Mouse (Mus musculus) frontal cortex, postnatal 10 days (tissue): ENCODE results near the gene Ubr1.
A peak's percentile ranks its signal among the peaks of the same experiment; 100 is the strongest.
"Not testable (repeated sequence)": the region's sequence is repeated elsewhere in the genome, so short reads cannot be mapped to it uniquely, and the experiment has no call there.

Experiments
- DNase-seq, 2 experiments: peaks; one replicate each; pipeline ENCODE4 v3.0.0; 2022; ENCODE audit warnings: low spot score in 2 of 2, mixed read lengths in 1 of 2

Gene Ubr1

DNA sequence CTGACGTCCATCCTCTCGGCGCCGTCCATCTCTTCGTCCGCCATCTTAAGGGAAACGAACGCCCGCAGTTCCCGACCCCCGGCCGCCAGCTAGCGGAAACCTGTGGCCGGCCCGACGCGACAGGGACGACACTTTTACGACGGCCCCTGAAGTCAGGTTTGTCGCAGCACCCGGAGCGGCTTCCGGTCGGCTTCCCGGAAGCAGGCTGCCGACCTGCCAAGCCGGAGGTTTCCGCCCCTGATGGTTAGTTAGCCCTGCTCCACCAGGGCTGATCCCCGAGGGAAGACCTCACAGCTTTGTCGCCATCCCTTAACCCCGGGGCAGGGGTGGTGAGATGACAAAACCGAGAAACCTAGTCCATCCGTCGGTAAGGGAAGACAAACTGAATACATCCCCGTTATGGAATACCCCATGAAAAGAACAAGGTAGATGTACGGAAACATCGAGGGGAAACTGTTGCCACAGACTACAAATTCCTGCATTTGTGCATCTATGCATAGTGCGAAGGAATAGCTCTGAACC lies at the start of gene Ubr1:
Ubr1 (minus strand) TSS at position 157 of the 522 bp plus-strand sequence.
- peak; percentile 75 to 84 for DNase-seq

DNA sequence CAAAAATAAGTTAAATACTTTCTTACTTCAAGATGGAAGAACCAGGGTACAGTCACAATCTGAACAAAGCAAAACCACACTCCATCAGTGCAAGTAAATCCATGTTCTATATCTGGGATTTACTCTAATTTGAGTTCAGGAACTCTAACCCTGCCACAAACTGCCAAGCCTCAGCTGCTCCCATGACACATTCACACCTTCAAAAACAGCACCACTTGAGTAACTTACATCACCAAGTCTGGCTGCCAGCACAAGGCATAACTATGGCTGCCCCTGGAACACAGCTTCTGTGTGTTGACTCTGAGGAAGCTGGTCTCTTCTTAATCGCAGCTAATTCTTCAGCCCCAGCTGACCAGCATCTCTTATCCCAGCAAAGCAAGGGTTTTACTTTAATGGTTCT lies 46.6 kb upstream of the Ubr1 start:
- no peak for DNase-seq

DNA sequence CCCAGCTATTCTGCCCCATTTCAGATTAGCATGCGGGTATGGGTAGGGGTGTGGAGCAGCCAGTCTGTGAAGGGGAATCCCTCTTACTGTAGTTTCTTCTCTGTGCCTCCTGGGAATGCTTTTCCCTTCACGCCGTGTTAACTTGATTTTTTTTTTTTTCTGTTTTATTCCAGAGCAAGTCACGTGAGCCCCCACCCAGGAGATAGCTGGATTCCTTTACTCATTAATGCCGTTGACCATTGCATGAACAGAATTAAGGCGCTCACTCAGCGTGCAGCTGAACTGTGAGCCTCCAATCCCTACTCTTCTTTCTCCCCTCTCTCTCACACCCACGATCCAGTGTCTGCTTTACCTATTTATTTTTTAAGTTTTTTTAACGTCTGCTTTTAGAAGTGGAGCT lies 45.7 kb upstream of the Ubr1 start:
- no peak for DNase-seq

DNA sequence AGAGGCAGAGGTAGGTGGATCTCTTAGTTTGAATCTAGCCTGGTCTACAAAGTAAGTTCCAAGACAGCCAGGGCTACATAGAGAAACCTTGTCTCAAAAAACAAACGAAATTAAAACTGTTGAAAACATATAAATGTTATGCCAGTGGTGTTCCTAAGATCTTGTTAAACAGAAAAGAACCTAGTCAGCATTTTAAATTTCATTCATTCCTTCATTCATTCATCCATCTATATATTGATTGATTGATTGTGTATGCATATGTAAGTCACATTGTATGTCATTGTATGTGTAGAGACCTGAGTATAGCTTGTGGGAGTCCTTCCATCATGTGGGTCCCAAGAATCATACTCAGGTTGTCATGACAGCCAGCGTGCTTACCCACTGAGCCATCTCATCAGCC lies 45.0 kb upstream of the Ubr1 start:
- no peak for DNase-seq

DNA sequence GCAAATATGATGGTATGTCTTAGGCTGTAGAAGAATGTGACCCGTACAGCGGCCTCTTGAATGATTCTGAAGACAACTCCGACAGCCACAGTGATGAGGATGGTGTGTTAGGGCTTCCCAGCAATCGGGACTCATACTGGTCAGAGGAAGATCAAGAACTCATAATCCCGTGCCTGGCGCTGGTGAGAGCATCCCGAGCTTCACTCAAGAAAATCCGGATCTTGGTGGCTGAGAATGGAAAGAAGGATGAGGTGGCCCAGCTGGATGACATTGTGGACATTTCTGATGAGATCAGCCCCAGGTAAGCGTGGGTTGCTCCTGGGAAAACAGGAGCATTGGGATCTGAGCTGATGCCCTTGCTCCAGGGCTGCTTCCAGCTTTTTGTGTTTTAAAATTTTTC lies 42.2 kb upstream of the Ubr1 start:
- no peak for DNase-seq

DNA sequence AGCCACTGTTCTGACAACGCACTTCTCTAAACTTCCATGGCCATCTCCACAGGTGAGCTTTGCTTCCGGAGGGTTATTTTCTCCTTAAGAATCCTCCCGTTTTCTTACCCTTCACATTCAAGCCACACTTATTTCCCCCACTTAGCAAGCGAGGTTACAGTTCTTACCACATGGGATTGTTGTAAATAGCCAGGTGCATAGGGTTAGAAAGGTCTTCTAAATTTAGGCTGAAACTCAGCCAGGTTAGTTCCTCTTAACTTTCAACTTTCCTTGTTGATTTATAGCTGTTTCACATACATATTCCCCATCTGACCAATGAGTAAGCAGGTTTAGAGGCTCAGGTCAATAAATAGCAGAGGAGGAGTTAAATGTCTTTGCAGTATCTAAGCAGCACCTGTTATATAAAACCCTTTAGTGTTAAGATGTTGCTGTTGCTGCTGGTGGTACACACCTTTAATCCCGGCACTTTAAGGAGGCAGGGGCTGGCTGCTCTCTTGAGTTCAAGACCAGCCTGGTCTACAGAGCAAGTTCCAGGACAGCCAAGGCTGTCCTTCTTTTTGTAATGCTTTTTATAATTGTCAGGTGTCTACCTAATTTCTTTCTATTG lies 38.7 kb upstream of the Ubr1 start:
- DNase-seq, result no peak

DNA sequence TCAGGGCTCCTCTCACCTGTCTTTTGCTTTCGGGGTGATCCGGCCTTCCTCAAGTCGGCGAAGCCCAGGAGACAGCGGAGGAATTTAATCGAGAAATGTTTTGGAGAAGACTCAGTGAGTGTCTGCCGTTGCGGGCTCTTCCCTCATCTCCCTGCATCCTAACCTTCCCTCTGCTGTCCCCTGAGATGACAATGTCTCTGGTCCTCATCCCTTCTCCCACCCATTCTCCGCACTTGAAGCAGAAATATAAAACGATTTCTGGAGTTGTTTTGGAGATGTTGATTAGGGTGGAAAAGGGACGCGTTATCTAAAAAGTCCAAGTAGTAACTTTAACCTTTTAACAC lies 38.1 kb upstream of the Ubr1 start:
- no peak for DNase-seq

DNA sequence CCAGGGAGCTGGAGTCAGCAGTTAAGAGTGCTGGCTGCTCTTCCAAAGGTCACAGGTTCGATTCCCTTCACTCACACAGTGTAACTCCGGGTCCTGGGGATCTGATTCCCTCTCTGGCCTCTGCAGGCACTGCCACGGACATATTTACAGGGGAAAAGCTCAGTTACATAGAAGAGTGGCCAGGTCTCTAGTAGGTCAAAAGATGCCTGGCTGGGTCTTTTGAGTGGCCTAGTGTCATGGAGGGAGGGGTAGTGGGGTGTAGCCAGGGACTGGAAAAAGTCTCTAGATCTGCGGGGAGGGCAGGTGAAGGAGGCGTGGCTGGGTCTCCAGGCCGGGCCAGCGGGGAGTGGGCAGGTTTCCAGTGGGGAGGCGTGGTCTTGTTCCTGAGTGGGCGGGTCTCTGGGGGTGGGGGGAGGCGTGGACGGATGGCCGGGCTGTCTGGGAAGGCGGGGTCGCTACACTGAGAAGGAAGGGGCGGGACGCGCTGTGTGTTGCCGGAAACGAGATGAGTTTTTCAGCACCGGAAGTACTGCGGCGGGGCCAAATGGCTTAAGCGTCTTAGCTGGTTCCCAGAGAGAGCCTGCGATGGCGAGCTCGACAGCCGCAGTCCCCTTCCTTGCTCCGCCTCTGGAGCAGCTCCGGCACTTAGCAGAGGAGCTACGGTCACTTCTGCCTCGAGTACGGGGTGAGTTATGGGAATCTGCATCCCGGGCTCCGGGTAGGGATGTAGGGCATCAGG lies 37.6 kb upstream of the Ubr1 start, which contains the start of gene Ccndbp1:
Ccndbp1 (plus strand) TSS at position 479 of the 739 bp plus-strand sequence.
- DNase-seq, result peak; percentile 71 to 80

DNA sequence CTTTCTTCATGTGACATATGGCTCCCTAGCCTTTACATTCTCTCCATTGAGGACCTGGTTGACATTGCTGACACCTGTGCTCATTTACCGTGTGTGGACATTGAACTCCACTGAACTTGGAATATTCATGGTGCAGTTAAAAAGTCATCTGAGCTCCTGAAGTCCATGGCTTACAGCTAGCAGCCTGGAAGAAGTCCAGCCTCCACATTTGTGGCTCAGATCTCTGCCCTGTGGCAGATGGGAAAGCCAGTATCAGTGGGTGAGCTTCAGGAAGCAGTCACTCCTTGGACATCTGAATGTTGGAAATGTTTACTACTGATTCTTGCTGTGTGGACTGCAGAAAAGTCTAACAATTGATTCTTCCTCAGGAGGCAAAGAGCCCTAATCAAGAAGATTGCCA lies 36.5 kb upstream of the Ubr1 start:
- DNase-seq, result no peak

DNA sequence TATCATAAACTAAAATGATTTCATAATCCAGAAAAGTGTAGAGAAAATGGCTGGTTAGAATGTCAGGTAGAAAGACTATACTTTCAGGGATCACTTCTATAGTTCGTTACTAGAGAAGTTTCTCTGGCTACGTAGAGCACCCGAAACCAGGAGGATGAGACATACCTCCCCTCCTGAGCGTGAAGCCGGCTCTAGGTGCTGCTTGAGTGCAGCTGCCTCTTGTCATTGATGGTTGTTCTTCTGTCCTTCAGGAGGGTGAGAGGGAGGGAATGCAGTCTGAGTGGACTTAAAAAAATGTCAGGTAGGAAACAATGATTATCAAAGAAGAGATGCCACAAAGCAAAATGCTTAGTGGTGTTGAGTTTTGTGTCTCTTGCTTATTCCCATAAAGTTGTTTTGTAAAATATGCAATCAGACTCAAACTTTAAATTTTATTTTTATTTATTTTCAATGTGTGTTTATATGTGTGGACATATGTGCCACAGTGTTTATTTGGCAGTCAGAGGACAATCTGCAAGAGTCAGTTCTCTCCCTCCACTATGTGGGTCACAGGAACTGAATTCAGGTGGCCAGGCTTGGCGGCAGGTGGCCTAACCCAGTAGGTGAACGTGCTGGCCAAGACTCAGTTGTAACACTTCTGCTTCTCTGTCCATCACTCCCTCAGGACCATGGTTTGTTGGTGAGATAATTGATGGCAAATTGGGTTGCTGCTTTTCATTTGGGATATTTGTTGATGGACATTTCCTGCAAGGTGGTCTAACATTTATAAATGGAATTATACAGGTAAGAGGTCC lies 33.7 kb upstream of the Ubr1 start:
- no peak for DNase-seq

DNA sequence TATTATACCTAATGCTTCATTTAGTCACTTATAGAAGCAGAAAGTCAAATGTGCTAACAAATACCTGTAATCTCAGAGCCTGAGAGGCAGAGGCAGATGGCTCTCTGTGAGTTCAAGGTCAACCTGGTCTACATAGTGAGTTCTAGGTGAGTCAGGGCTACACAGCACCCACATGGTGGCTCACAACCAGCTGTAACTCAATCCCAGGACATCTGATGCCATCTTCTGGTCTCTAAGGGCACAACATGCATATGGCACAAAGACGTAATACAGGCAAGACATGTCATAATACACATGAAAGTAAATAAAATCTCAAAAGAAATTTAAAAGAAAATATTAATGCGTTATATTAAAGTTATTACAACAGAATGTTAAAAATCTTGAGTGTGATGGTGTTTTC lies 33.1 kb upstream of the Ubr1 start:
- DNase-seq, result no peak

DNA sequence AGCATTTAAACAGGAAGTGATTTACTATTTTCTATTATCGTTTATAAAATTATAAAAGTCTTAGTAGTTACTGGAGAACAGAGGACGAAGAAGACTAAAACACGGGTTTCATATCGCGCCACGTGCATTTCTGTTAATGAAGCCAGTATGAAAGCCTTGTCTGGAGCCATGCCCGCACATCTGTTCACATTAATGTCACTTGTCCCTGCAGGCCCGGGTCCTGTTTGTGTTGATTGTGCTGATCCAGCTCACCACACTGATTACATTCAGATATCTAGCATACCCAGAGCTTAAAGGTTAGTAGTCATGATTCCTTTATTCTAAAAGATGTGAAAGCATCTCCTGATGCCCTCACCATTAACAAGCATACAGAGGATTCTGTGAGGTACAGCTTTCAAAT lies 28.3 kb upstream of the Ubr1 start:
- DNase-seq, result no peak

DNA sequence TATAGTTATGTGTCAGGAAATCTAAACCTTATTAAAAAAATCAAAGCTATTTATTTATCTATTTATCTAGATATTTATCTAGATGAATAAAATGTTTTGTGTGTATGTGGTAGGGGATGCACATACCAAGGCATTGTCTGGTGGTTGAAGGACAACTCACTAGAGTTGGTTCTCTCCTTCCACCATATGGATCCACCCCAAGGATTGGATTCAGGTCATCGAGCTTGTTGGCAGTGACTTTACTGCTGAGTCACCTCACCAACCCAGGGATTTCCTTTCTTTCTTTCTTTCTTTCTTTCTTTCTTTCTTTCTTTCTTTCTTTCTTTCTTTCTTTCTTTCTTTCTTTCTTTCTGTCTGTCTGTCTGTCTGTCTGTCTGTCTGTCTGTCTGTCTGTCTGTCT lies 26.1 kb upstream of the Ubr1 start:
- DNase-seq, result not testable (repeated sequence)

DNA sequence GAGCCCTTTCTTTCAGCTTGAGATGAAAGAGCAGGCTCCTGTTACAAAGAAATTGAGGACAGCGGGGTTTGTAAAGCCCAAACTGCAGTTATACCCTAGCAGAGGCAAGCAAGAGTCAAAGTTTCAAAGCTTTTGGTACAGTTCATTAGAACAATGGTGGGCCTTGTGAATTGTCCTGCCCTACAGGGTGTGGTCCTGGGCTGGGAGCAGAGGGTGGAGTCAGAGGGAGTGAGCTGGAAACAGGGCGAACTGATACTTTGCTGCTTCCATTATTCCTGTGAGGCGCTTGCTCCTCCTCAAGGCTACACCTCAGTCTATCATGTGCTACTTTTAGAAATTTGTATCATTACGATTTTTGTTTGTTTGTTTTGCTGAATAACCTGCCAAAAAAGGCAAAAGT lies 20.7 kb upstream of the Ubr1 start:
- no peak for DNase-seq

DNA sequence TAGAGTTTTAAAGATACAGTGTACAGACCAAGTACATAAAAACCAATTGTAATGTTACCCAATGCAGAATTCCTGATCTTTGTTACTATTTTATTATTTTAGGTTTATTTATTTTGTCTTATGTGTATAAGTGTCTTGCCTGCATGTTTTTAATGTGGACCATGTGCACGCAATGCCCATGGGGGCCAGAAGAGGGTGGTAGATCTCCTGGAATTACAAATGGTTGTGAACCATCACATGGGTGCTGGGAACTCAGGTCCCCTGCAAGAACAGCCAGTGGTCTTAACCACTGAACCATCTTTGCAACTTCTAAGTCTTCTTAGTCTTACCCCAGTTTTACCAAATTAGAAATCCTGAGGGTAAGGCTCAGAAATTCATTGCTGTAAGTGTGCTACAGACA lies 14.7 kb upstream of the Ubr1 start:
- no peak for DNase-seq

DNA sequence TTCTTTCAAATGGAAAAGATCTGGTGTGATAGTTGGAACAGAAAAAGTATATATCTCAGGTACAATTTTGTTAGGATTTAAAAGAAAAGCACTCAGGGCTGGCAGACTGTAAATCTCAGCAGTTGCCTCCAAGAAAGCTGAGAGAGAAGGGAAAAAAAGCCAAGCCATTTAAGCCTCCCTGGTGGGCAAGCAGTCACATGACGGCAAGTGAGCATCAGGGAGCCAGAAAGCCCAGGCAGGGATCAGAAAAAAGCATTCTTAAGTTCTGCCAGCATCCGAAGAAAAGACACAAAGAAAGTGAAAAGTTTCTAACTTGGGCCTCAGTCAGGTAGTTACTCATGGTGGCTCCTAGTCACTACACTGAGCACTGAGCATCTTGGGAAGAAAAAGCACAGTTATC lies 13.1 kb upstream of the Ubr1 start:
- no peak for DNase-seq

DNA sequence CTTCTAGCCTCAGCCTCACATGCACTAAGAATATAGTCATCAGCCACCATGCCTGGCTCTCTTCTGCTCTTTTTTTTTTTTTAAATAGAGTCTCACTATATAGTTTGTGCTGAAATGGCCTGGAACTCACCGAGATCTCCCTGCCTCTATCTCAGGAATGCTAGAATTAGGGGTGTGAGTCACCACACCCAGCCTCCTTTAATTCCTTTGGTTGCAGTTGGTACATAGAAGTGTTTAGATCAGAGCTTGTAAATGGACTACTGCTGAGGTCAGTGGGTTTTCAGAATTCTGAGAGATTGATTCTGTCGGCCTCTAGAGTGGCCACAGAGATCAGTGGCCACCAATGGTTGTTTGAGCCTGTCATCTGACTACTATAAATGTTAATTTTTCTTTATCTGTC lies 10.3 kb upstream of the Ubr1 start:
- no peak for DNase-seq

DNA sequence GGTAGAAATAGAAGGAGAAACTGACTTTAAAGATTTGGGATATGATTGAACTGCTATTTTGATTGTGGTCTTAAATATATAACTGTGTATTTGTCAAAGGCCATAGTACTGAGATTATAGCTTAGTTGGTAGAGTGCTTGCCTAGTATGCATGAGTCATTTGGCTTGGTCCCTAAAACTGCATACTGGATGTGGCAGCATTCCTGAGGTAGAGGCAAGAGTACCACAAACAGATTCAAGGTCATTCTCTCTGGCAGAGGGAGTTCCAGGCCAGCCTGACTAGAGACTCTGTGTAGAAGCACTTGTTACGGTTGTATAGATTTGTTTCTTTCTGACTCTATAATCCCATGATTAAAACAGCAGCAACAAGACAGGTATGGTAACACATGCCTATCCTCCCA lies 9.3 kb upstream of the Ubr1 start:
- DNase-seq, result no peak

DNA sequence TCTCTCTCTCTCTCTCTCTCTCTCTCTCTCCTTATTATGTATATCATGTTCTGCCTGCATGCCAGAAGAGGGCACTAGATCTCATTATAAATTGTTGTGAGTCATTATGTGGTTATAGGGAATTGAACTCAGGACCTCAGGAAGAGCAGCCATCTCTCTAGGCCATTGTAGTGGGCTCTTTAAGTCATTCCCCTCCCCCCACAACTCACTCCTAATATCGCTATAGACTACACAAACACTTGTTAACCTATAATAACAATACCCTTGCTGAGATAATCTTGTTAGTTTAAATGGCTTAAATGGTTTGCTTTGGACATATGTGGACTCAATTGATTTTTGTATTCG lies 8.2 kb upstream of the Ubr1 start:
- DNase-seq, result no peak

DNA sequence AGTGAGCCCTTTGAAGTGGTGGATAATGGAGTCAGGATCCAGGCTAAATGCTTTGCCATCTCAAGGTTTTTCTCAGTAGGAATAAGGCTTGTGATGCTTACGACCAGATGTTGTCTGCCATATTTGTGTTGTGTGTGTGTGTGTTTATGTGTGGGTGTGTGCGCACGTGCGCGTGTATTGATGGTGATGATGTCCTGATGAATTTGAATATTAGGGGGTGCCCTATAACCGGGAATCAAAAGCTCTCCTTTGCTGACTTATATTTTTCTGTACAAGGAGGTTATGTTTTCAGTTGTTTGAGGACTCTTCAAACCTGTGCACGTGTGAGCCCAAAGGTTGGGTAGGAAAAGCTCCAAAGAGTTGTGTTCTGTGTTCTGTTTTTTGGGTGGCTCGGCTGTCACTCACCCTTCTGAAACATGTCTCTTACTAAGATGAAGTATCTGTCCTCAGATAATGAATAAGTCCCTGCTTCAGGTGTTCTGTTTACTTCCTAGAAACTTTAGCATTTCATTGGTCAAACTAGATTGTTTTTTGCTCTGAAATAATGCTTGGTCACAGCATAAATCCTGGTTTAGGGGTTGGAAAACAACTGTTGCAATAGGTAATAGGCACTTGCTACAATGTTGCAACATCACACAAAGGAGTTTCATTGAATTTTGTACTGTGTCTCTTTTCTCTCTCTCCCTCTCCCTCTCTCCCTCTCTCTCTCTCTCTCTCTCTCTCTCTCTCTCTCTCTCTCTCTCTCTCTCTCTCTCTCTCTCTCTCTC lies 7.6 kb upstream of the Ubr1 start:
- no peak for DNase-seq

DNA sequence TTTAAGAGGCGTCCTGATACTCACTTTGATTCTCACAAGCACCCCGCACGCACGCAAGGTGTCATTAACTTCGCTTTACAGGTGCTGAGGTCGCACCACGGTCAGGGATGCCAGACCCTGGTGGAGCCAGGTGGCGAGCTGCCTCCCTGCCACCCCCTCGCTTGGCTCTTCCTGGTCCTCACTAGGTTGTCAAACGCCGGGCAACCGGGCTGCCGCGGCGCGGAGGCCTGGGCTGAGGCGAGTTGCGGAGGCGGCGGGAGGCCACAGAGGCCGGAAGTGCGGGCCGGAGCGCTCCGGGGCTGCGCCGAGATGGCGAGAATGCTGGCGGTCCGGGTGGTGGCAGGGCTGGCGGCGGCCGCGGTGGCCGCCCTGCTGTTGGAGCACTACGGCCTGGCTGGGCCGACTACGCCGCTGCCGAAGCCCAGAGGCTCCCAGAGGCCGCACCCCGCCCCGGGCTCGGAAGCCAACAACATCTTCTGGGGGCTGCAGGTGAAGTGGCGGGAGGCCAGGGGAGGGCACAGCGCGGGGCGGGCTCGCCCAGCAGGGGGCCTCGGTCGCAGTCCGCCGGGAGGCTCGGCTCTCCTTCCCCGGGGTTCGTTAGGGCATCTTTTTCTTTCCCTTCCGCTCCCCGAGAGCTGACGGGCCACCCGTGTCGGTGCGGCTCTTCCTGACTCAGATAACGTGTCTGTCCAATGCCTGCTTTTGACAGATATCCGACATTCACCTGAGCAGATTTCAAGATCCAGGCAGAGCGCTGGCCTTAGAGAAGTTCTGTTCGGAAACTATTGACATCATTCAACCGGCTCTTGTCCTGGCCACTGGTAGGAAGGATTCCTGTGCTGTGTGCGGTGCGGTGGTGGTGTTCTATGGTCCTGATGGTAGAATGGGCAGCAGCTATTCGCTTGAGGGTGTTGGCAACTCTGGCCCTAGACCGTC lies 6.7 kb upstream of the Ubr1 start, which contains the start of gene Tmem62:
Tmem62 (plus strand) TSS at position 28 of the 936 bp plus-strand sequence.
- peak; percentile 18 to 56 for DNase-seq
